Mouse (Mus musculus) splenic B cell, adult 2 months (primary cell): ENCODE measurements around the gene Rhoq.

Experiments used
- DNase-seq: peaks from one replicate; pipeline ENCODE4 v3.0.0-alpha.2; 2011; ENCODE audit warnings: low read depth, low spot score
- H3K27me3 ChIP-seq: 2 replicates; pipeline ENCODE4 v1.6.1; 2012; ENCODE audit warnings: mild to moderate bottlenecking, low read length, moderate library complexity, mixed read lengths; ENCODE audit not compliant: control insufficient read depth, poor library complexity, insufficient read depth, severe bottlenecking
- H3K36me3 ChIP-seq: 2 replicates; pipeline ENCODE4 v1.6.1; 2012; ENCODE audit warnings: mild to moderate bottlenecking, low read length, moderate library complexity, mixed read lengths; ENCODE audit not compliant: control insufficient read depth, poor library complexity, insufficient read depth, severe bottlenecking

Gene Rhoq

DNA sequence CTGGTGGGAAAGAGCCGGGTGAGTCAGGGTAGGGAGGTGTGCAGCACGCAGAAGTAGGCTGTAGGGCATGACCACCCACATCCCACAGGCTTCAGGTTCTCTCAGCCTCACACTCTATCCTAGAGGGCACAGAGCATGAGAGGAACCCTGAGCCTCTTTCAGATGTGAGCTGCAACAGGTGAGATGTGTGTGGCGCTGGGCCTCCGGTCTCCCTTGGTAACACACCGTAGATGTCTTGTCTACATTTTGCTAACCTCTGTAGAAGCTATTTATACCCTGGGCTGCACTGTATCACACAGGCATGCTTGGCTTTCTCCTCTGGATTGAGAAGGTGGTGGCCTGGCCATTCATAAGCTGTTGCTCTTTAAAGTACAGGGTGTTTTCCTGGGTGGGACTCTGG lies 5.7 kb downstream of the Rhoq start:
- H3K36me3 ChIP-seq, result peaks cover 2% of the 10 kb centered on the region
- peak; percentile 42 for DNase-seq
- H3K27me3 ChIP-seq, result no peaks in the 10 kb centered on the region

- peak; percentile 93 for DNase-seq
- Histone ChIP-seq H3K36me3 (peaks cover 2% of the 10 kb centered on the region), H3K27me3 (no peaks in the 10 kb centered on the region)
Measured at GRCm38 (mm10) chr17:86969582-86969981, 6.7 kb downstream of the Rhoq start.

GRCm38 (mm10) chr17:86970026-86970750 lies 7.3 kb downstream of the Rhoq start:
- H3K36me3 ChIP-seq, result peaks cover 2% of the 10 kb centered on the region
- DNase-seq, result no peak

DNA sequence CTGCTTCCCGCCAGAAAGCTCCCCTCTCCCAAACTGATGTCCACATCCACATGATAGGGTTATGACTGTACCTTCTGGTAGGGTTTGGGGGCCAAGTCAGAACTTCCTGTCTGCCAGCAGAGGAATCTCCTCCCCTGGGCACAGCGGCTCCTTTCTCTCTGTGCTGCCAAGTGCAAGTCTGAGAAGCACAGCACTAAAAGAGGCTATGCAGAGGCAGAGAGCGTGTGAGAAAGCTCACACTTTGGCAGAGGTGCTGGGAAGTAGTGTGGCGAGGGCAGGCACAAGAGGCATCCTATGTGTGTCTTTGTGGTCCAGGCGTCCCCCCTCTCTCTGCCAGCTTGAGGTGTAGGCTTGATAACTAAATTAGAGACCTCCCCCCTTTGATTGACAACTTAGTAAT lies 8.2 kb downstream of the Rhoq start:
- no peak for DNase-seq
- Histone ChIP-seq H3K27me3 (no peaks in the 10 kb centered on the region), H3K36me3 (peaks cover under 1% of the 10 kb centered on the region)

More at GRCm38 (mm10) chr17:86970026-86970750, 7.3 kb downstream of the Rhoq start:
- no peaks in the 10 kb centered on the region for H3K27me3 ChIP-seq

GRCm38 (mm10) chr17:86971860-86972259 lies 9.0 kb downstream of the Rhoq start:
- Histone ChIP-seq H3K36me3 (no peaks in the 10 kb centered on the region; the same call in none of the 2 replicates), H3K27me3 (no peaks in the 10 kb centered on the region)
- peak; percentile 57 for DNase-seq

- DNase-seq, result no peak
- H3K36me3 ChIP-seq, result no peaks in the 10 kb centered on the region; the same call in 1 of the 2 replicates
- H3K27me3 ChIP-seq, result no peaks in the 10 kb centered on the region
Measured at GRCm38 (mm10) chr17:86973097-86973496, 10.2 kb downstream of the Rhoq start.

DNA sequence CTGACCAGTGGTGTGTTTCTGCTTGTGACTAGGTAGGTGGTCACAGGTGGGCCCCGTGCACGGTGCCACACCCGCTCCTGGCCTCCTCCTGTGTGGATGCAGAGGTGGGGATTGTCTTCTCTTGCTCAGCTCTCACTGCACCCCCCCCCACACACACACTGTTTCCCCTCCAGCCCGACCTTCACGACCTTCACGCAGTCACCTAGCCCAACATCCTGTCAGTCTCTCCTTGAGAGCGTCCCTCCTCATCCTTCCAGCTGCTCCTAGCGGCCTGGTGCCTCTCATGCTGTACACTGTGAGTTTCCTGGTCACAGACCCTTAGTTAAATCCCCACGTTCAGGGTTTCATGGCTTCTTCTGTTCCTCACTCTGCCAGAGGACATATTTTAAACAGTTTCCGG lies 13.5 kb downstream of the Rhoq start:
- H3K36me3 ChIP-seq, result no peaks in the 10 kb centered on the region; the same call in 1 of the 2 replicates
- DNase-seq, result no peak

DNA sequence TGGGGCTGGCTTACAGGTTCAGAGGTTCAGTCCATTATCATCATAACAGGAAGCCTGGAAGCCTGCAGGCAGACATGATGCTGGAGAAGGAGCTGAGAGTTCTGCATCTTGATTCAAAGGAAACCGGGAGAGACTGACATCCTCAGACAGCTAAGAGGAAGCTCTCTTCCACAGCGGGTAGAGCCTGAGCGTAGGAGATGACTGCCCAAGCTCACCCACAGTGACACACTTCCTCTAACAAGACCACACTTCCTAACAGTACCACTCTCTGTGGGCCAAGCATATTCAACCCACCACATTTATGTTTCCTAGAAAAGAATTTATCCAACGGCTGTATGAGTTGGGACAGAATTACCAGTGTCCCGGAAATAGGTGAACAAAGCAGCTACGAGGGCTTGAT lies 15.6 kb downstream of the Rhoq start:
- no peaks in the 10 kb centered on the region for H3K27me3 ChIP-seq
- H3K36me3 ChIP-seq, result no peaks in the 10 kb centered on the region; the same call in 1 of the 2 replicates
- peak; percentile 61 for DNase-seq

More for the DNA sequence above, 13.5 kb downstream of the Rhoq start:
- H3K27me3 ChIP-seq, result no peaks in the 10 kb centered on the region

DNA sequence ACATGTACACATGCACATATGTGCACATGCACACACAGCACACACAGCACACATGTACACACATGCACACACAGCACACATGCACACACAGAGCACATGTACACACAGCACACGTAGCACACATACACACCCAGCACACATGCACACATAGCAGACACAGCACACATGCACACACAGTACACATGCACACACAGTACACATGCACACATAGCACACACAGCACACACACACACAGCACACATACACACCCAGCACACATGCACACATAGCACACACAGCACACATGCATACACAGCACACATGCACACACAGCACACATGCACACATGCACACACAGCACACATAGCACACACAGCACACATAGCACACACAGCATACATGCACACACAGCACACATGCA lies 18.3 kb downstream of the Rhoq start:
- Histone ChIP-seq H3K27me3 (no peaks in the 10 kb centered on the region), H3K36me3 (no peaks in the 10 kb centered on the region; the same call in none of the 2 replicates)
- DNase-seq, result no peak

DNA sequence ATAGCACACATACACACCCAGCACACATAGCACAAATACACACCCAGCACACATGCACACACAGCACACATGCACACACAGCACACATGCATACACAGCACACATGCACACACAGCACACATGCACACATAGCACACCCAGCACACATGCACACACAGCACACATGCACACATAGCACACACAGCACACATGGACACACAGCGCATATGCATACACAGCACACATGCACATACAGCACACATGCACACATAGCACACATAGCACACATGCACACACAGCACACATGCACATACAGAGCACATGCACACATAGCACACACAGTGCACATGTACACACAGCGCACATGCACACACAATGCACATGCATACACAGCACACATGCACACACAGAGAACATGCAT lies 18.8 kb downstream of the Rhoq start:
- Histone ChIP-seq H3K27me3 (no peaks in the 10 kb centered on the region), H3K36me3 (no peaks in the 10 kb centered on the region; the same call in none of the 2 replicates)
- no peak for DNase-seq

GRCm38 (mm10) chr17:86982497-86982896 lies 19.6 kb downstream of the Rhoq start:
- no peak for DNase-seq
- Histone ChIP-seq H3K27me3 (no peaks in the 10 kb centered on the region), H3K36me3 (no peaks in the 10 kb centered on the region; the same call in none of the 2 replicates)

GRCm38 (mm10) chr17:86986449-86987138 lies 23.7 kb downstream of the Rhoq start:
- Histone ChIP-seq H3K36me3 (no peaks in the 10 kb centered on the region; the same call in 1 of the 2 replicates), H3K27me3 (no peaks in the 10 kb centered on the region)
- no peak for DNase-seq

- H3K36me3 ChIP-seq, result no peaks in the 10 kb centered on the region; the same call in 1 of the 2 replicates
- no peaks in the 10 kb centered on the region for H3K27me3 ChIP-seq
- peak; percentile 73 for DNase-seq
Measured at GRCm38 (mm10) chr17:86988161-86988560, 25.3 kb downstream of the Rhoq start.

DNA sequence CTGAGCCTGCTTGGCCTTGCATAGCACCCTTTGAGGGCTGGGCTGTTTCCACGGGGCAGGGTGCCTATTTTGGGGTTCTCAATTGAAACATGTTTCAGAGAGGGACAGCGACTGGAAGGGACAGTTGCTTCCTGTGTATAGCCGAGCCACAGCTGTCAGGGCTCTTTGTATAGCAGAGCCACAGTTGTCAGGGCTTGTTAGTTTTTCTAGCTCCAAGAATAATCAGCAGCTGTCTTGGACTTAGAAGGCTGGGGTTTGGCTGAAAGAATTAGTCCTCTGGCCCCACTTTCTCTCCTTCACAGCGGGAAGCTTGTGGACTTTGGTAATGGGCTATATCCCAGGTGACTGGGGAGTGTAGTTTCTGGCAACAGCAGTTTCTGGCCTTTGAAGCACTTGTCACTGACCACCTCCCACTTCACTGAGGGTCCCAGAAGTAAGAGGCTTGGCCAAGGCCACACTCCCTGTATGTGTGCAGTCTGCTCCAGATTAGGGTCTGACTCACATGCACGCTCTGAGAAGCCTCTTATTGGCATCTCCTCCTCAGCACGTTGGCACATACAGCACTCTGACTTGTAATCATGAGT lies 25.8 kb downstream of the Rhoq start:
- DNase-seq, result no peak
- H3K36me3 ChIP-seq, result no peaks in the 10 kb centered on the region; the same call in 1 of the 2 replicates

DNA sequence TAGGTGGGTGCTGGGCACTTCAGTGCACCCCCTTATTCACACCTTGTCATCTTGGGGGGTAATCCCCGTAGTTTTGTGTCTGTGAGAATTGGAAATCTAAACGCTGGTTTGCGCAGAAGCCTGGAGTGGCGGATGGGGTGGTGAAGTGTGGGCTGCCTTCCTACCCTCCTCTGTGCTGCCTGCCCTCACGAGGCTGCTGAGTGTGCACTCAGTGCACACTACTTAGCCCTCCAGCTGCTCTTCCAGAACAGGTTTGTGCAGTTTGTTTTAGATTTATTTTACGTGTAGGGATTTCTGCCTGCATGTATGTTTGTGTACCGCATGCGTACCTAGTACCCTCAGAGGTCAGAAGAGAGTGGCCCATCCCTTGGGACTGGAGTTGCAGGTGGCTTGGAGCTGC lies 28.4 kb downstream of the Rhoq start:
- no peaks in the 10 kb centered on the region for H3K27me3 ChIP-seq
- DNase-seq, result no peak
- no peaks in the 10 kb centered on the region for H3K36me3 ChIP-seq

More for the DNA sequence above, 25.8 kb downstream of the Rhoq start:
- no peaks in the 10 kb centered on the region for H3K27me3 ChIP-seq
